Mouse (Mus musculus) yolk sac, embryonic 10.5 days (tissue): Measurements from ENCODE around the gene Arhgef40.
"Not testable (repeated sequence)": the region's sequence is repeated elsewhere in the genome, so short reads cannot be mapped to it uniquely, and the experiment has no call there.

Experiments
- DNase-seq: peaks from one replicate; pipeline ENCODE4 v3.0.0-alpha.2; 2017; ENCODE audit warnings: low spot score

Gene Arhgef40

DNA sequence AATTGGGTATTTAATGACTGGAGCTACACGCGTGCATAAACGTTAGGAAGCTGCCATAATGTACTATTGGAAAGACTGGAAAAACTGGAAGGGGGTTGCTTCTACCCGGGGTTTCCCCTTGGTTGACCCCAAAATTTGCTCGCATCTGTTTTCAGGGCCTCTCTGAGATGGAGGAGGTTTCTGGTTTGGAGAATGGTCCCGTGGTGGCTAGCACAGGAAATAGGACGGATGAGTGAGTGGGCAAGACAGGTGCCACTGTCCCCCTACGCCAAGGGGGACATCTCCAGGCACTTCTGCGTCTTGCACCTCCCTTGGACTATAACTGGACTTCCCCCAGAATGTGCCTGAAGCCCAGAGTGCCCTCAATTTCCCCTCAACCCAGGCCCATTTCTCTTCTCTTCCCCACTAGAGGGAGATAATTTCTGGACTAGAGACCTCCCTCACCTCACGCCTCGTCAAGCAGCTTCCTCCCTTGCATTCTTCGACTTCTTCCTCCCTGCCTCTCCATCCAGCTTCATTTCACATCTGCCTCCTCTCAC, 34.6 kb downstream of the Arhgef40 start:
- no peak for DNase-seq

DNA sequence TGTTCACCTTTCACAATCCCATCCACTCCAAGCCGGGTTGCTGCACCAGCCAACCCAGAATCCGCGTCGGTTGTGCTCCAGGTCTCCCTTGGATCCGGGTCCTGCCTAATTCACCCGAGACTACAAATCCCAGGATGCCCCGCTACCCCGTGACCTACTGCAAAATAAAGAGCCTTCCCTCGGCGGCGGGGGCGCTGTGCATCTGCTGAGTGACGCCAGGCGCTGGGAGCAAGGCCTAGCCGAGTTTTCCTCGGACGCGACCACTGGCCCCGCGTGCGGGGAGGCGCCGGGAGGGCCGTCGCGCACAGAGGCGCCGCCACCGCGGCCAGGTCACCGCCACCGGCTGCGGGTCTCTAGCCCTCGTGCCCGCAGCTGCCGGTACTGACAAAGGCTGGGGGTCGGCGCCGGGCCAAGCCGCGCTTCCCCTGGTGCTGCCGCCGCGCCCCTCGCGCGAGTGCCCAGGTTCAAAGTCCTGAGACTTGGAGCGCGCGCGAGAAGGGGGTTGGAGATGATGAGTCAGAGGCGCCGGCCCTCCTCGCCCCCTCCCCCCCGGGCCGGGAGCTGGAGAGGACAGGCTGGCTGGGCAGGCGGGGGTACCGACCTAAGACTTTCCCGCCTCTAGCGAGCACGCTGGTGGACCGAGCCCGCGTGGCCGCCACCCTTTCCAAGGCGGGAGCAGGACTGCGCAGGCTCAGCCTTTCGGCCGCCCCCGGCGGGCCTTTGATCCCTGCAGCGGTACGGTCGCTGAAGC, 35.2 kb downstream of the Arhgef40 start:
- DNase-seq, result peak; percentile 99

DNA sequence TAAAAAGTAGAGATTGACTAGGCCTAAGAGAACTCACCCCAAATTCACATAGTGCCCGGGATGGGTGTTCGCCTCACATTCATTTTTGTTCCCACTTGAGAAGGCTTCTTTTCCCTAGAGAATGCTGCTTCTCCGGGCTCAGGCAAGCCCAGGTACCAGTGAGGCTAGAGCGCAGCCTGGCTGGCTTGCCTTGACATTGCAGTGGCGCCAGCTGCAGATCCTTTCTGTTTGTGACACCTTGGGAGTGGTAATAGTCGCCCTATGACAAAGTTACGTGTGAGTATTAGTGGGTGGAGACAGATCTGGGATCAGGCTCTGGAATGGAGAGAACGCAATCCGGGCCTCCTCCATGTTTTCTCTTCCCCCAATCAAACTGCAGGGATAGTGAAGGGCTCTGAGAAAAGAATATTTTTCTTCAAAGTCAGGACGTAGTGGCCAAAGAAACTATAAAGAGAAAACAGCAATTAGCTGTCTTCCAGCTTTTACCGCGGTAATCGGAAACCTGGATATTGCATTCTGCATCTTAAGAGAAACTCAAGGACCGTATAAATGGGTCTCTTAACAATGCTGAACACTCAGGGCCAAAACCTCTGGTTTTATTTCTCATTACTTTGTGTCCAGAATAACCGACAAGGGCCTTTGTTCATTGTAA, 36.1 kb downstream of the Arhgef40 start, which contains the start of gene Zfp219:
TSS of gene Zfp219 (minus strand) at position 248 of the 652 bp plus-strand sequence.
- peak; percentile 86 for DNase-seq

DNA sequence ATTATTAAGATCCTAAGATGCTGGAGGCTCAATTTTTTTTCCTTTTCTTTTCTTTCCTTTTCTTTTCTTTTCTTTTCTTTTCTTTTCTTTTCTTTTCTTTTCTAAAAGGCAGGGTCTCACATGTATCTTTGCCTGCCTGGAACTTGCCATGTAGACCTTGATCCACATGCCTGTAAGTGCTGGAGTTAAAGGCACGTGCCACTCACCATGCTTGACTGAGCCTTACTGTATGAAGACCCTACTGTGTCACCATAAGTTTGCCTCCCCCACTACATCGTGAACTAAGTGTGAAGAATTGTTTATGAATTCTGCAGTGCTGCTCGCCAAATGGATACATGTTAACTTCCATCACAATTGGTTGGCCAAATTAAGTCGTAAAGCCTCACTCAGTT, 36.6 kb downstream of the Arhgef40 start:
- no peak for DNase-seq

DNA sequence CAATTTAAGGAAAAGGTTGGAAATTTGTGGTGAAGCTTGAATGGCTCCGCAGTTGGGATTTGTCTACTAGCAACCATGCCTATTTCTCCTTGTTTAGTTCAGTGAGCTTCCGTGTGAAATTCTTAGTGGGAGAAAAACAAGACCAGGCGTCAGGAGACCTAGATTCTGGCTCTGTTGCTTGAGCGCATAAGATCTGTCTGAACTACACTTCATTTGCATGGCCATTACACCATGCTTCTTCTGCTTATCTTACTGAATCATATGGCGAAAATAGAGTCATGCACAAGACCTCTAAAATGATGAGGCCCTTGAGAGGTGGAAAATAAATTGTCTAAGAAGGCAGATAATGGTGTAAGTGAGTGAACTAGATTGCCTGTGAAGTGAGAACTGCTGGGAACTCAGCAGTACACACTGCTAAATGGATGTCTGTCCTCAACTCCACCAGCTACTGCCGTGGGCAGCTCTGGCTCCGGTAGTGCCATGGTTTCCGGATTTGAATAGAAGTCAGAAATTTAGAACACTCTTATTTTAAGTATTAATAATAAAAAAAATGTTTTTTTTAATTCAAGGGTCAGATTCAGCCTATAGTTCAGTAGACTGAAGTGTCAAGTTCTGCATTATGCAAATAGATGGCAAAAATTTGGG, 37.2 kb downstream of the Arhgef40 start:
- no peak for DNase-seq

DNA sequence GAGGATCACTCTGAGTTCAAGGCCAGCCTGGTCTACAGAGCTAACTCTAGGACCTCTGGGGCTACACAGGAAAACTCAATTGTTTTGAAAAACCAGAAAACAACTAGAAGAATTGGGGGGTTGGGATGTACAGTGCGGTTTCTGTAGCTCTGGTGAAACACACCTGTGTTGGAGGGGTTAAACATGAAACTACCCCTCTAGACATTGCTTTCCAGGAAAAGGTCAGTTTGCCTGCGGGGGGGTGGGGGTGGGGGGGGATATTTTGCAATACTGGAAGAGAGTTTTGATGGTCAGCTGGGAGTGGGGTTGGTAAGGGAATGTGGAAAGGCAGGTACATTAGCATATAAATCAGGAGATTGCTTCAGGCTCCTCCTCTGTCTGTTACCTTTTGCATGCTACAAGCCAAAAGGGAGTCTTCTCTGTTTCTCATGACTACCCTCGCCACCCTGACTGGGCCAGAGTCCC, 37.8 kb downstream of the Arhgef40 start:
- DNase-seq, result peak; percentile 68

DNA sequence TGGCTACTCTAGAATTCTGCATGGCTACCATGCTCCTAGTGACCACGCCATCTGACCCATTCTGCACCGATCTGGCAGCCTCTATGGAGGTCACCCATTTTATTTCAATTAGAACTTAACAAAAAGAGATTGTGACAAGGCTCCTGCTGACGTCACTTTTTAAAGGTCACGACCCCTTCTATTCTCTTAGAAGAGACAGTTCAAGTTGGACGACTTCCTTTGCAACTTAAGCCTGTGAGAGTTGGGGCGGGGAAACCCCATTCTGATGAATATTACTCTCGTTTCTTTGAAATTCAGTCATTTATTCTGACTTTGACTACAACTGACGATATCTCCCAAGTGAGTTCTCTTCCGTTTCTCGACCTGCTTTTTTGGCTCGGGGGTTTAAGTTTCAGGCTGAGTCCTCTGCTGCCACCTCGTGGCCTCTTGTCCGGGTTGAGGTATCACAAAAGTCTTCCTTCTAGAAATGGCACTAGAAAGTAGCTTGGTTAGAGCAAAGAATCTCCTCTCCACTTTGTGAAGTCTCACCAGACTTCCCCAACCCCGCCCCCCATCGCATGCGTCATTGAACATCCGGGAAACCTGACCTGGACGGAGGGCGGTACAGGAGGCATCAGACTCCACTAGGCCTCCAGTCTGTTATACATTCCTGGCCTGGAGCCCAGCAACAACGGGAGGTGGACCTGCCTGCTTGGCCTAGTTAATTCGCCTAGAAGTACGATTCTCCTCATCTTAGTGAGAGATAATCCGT, 38.4 kb downstream of the Arhgef40 start:
- DNase-seq, result peak; percentile 92

DNA sequence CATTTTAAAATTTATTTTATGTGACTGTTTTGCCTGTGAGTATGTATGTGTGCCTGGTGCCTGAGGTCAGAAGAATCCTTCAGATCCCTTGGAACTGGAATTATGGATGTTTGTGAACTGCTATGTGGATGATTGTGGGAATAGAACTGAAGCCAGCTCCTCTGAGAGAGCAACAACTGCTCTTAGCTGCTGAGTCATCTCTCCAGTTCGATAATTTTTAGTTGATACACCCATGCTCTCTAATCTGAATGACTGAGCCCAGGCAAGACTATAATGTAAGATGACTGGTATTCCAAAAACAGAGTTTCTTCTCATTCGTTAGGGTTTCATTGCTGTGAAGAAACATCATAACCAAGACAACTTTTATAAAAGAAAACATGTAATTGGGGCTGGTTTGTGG, 39.6 kb downstream of the Arhgef40 start:
- DNase-seq, result no peak

DNA sequence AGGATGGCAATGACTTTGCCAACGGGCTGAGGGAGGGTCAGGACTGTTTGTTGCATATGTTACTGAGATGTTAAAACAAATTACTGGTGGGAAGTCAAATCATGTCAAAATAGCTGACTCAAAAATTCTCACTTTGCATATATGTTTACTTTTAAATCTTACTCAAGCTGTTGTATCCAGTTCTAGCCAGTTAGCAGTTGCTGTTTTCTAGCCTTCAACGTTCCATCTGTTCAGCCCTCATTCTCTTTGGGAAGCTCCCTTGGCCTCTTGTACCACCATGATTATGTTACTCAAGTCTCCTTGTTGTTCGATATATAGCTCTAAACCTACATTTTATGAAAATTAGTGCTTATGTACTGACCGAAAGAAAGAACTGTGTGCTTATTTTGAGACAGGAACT, 41.8 kb downstream of the Arhgef40 start:
- DNase-seq, result no peak

DNA sequence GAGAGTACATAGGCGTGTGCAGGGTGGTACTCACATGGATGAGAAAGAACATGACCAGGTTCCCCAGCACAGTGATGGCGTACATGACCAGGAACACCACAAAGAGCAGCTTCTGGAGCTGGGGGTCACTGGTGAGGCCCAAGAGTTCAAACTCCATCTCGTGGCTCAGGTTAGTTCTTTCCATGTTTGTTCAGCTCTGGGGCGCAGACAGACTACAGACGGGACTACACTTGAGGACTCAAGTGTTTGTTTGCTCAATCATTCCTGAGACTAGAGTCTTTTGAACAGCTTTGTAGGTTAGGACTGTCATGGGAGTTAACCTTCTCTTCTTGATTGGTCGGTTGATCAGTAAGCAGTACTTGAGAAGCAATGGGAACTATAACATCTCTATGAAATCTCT, 51.4 kb downstream of the Arhgef40 start:
- DNase-seq, result peak; percentile 52

DNA sequence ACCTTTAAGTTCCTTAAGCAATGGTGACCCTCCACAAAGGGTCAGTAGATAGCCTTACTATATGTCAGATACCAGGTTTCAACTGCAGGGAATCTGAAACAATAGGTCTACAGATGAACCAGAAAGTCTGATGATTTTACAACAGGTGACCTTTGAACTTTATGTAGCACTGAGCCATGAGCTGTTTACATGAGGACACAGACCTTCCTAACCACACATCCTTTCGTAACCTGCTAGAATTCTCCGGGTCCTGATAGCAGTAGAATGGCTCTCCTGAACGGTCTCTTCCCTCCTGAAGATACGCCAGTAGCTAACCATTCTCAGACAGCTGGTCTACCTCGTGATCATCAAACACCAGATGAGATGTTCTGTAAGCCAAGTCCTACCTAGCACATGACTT, 54.8 kb downstream of the Arhgef40 start:
- DNase-seq, result peak; percentile 37

DNA sequence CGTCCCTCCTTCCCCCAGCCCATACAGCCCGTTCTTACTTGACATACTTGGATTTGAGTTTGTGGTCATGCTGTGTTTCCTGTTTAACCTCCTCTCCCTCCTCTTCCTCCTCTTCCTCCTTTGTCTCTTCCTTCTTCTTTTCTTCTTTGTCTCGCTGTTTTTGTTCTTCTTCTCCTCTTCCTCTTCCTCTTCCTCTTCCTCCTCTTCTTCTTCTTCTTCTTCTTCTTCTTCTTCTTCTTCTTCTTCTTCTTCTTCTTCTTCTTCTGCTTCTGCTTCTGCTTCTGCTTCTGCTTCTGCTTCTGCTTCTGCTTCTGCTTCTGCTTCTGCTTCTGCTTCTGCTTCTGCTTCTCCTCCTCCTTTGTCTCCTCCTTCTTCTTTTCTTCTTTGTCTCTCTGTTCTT, 57.8 kb downstream of the Arhgef40 start, which contains the start of gene Olfr221:
TSS of gene Olfr221 (minus strand) at position 101 of the 400 bp plus-strand sequence.
- DNase-seq, result not testable (repeated sequence)

DNA sequence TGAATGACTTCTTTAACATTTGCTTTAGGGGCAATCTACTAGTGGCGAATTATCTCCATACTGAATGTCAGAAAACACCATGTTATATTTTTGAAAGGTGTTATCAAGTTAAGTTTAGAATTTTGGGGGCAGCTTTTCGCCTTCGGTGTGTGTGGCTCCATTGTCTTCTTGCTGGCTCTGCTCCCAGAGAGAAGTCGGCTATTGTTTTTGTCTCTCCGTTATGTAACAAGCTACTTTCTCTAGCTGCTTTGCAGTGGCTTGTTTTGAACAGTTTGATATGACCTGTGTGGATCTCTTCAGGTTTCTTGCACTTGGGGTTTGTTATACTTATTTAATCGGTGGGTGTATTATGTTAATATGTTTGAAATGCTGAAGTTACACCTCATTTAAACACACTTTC, 58.9 kb downstream of the Arhgef40 start:
- DNase-seq, result no peak

DNA sequence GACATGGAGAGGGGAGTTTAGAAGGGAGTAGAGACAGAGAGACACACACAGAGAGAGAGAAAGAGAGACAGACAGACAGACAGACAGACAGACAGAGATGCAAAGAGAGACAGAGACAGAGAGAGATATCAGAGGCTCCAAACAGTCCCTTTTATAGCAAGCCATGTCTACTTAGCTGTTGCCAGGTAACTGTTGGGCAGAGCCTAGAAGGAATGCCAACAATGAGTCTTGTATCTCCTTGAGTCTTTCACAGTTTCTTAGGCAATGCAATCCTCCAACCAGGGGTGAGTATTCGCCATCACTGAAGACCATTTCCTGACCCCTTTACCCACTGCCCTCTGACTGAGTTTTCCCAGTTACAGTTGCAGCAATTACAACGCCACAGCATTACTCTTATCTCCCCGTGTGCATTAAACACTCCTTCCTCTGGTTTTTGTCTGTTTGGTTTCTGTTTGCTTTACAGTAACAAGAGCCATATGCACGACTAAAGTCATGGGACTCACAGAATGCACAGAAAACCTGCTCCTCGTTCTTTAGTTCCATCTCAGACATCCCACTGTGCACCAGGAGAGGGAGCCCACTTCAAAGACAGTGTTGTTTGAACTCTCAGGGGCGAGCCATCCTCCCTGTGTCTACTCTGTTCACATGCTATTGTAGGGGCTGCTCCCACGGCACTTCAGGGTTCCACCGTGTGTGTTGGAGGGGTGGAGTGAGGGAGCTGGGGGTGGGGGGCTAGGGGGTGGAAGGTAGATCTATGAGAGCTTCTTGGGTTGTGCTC, 60.6 kb downstream of the Arhgef40 start:
- no peak for DNase-seq

DNA sequence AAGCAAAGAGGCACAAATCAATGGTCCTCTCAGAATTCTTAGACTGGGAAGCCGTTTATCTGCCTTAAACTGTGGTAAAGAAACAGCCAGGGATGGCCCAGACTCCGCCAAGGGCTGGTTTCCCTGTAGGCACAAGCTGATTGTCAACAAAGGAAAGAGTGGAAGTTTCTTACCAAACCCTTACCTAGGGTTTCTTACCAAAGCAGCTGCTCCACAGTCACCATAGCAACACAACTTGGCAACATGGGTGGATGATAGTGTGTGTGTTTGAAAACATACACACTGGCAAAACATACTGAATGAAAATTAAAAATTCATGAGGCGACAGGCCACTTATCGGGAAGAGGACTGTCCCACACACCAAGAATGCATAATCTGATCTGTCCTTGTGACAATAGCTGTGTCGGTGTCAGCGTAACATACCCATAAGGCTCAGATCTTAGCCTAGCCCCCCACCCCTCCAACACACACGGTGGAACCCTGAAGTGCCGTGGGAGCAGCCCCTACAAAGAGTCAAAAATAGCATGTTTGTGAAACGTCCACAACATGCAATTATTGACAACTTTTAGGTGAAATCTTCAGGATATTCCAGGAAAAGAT, 61.5 kb downstream of the Arhgef40 start:
- DNase-seq, result no peak

DNA sequence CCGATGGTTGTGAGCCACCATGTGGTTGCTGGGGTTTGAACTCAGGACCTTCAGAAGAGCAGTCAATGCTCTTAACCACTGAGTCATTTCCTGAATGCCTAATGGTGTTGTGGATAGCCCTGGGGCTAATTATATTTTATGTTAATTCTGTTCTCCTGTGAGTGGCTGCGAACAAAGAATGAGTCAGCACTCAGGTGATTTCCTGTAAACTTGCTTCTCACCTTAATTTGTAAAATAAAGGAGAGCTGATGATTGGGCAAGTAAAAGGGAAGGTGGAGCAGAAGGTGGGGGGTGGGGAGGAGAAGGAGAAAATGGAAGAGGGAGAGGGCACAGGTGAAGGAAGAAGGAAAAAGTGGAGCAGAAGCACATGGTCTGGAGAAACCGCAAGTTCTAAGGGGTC, 68.2 kb downstream of the Arhgef40 start:
- not testable (repeated sequence) for DNase-seq
